Mouse (Mus musculus) CH12.LX (cell line): Measurements from ENCODE around the gene Wdr34. TPM values are rescaled to one million over a fixed set of nuclear protein-coding genes. Genes with fewer than 3 reads are reported as not detected.
A peak's percentile ranks its signal among the peaks of the same experiment; 100 is the strongest.

Experiments
- DNase-seq: peaks from one replicate; pipeline ENCODE4 v3.0.0-alpha.2; 2013; ENCODE audit errors: extremely low read depth
- H3K27ac ChIP-seq: 2 replicates; pipeline ENCODE4 v1.5.1; 2012; ENCODE audit warnings: low read depth, mild to moderate bottlenecking, control low read depth, moderate library complexity; ENCODE audit not compliant: insufficient read depth
- H3K27me3 ChIP-seq: replicated peaks from 2 replicates; pipeline ENCODE3; 2012; ENCODE audit warnings: inconsistent platforms
- H3K36me3 ChIP-seq, 2 experiments: replicated peaks in 1 of 2; 2 replicates each; pipeline versions ENCODE3 to v1.6.1; 2012; ENCODE audit warnings: inconsistent platforms in 1 of 2, low read length in 1 of 2, mild to moderate bottlenecking in 1 of 2, mixed read lengths in 1 of 2, moderate library complexity in 1 of 2; ENCODE audit not compliant: control insufficient read depth in 1 of 2, insufficient read depth in 1 of 2
- H3K4me1 ChIP-seq, 2 experiments: 2 replicates each; pipeline ENCODE4 v1.6.1; 2012; ENCODE audit warnings: inconsistent platforms in 1 of 2, moderate library complexity in 1 of 2; ENCODE audit not compliant: insufficient read depth in 2 of 2, control insufficient read depth in 1 of 2
- H3K4me2 ChIP-seq: 2 replicates; pipeline ENCODE4 v1.6.1; 2012; ENCODE audit warnings: low read depth, mild to moderate bottlenecking, control low read depth; ENCODE audit not compliant: poor library complexity, insufficient read depth, severe bottlenecking
- H3K4me3 ChIP-seq, 3 experiments: fragments of 150-350 bp in 1 of 3; sonication (generic) in 1 of 3; replicated peaks in 1 of 3; 2 replicates each; pipeline versions ENCODE3 to v1.5.1; 2011 to 2012; ENCODE audit warnings: low read depth in 2 of 3, low read length in 2 of 3, mild to moderate bottlenecking in 2 of 3, moderate library complexity in 2 of 3, control low read depth in 1 of 3, improper control_type of control experiment in 1 of 3, inconsistent platforms in 1 of 3, mixed read lengths in 1 of 3; ENCODE audit not compliant: poor library complexity in 1 of 3
- H3K79me2 ChIP-seq: replicated peaks from 2 replicates; pipeline ENCODE4 v1.6.1; 2012; ENCODE audit warnings: mild to moderate bottlenecking, moderate library complexity; ENCODE audit not compliant: control insufficient read depth, poor library complexity, insufficient read depth, severe bottlenecking; ENCODE audit errors: extremely low read depth
- H3K9ac ChIP-seq: 2 replicates; pipeline ENCODE4 v1.6.1; 2012; ENCODE audit warnings: low read depth, mild to moderate bottlenecking, control low read depth, moderate library complexity; ENCODE audit not compliant: insufficient read depth
- H3K9me3 ChIP-seq: replicated peaks from 2 replicates; pipeline ENCODE3; 2012; ENCODE audit warnings: low read length, inconsistent platforms, mixed read lengths
- CHD2 ChIP-seq: IDR thresholded peaks from 2 replicates; pipeline ENCODE4 v1.6.1; 2011; ENCODE audit warnings: low read length, improper control_type of control experiment
- CTCF ChIP-seq, 2 experiments: IDR thresholded peaks in 1 of 2; conservative IDR thresholded peaks in 1 of 2; 2 replicates each; pipeline ENCODE4 v1.5.1; 2011 to 2012; ENCODE audit warnings: low read depth in 2 of 2, low read length in 2 of 2, improper control_type of control experiment in 1 of 2, inconsistent platforms in 1 of 2, mild to moderate bottlenecking in 1 of 2, moderate library complexity in 1 of 2
- GABPA ChIP-seq: IDR thresholded peaks from 2 replicates; pipeline ENCODE4 v1.6.1; 2012; ENCODE audit warnings: low read depth, low read length, improper control_type of control experiment, inconsistent platforms; ENCODE audit not compliant: insufficient replicate concordance
- HCFC1 ChIP-seq: IDR thresholded peaks from 2 replicates; pipeline ENCODE4 v1.6.1; 2012; ENCODE audit warnings: low read depth, mild to moderate bottlenecking, inconsistent platforms, low read length, improper control_type of control experiment
- JUND ChIP-seq: conservative IDR thresholded peaks from 2 replicates; pipeline ENCODE4 v1.6.1; 2011; ENCODE audit warnings: low read depth, low read length, improper control_type of control experiment
- KAT2A ChIP-seq: IDR thresholded peaks from 2 replicates; pipeline ENCODE4 v1.6.1; 2012; ENCODE audit warnings: low read length, improper control_type of control experiment, inconsistent platforms; ENCODE audit not compliant: insufficient replicate concordance
- MAX ChIP-seq: IDR thresholded peaks from 2 replicates; pipeline ENCODE4 v1.6.1; 2011; ENCODE audit warnings: low read length, improper control_type of control experiment
- MAZ ChIP-seq: IDR thresholded peaks from 2 replicates; pipeline ENCODE4 v1.6.1; 2012; ENCODE audit warnings: low read depth, mild to moderate bottlenecking, inconsistent platforms, low read length, improper control_type of control experiment, moderate library complexity
- NELFE ChIP-seq: IDR thresholded peaks from 2 replicates; pipeline ENCODE4 v1.6.1; 2011; ENCODE audit warnings: low read depth, low read length, improper control_type of control experiment
- NRF1 ChIP-seq: IDR thresholded peaks from 2 replicates; pipeline ENCODE4 v1.6.1; 2014; ENCODE audit warnings: low read depth, mild to moderate bottlenecking, inconsistent platforms, low read length, improper control_type of control experiment, moderate library complexity
- RAD21 ChIP-seq: IDR thresholded peaks from 2 replicates; pipeline ENCODE4 v1.6.1; 2011; ENCODE audit warnings: low read depth, mild to moderate bottlenecking, low read length, improper control_type of control experiment, moderate library complexity
- RCOR1 ChIP-seq: conservative IDR thresholded peaks from 2 replicates; pipeline ENCODE4 v1.6.1; 2012; ENCODE audit warnings: low read depth, mild to moderate bottlenecking, inconsistent platforms, low read length, improper control_type of control experiment
- SMC3 ChIP-seq: IDR thresholded peaks from 2 replicates; pipeline ENCODE4 v1.6.1; 2011; ENCODE audit warnings: low read depth, low read length, improper control_type of control experiment
- TBP ChIP-seq: conservative IDR thresholded peaks from 2 replicates; pipeline ENCODE4 v1.6.1; 2011; ENCODE audit warnings: low read depth, low read length, improper control_type of control experiment
- UBTF ChIP-seq: IDR thresholded peaks from 2 replicates; pipeline ENCODE4 v1.6.1; 2012; ENCODE audit warnings: low read depth, mild to moderate bottlenecking, inconsistent platforms, low read length, improper control_type of control experiment, moderate library complexity
- USF2 ChIP-seq: conservative IDR thresholded peaks from 2 replicates; pipeline ENCODE4 v1.6.1; 2011; ENCODE audit warnings: low read depth, low read length, improper control_type of control experiment
- ZNF384 ChIP-seq: IDR thresholded peaks from 2 replicates; pipeline ENCODE4 v1.6.1; 2012; ENCODE audit warnings: low read depth, low read length, improper control_type of control experiment, inconsistent platforms
- dilution Hi-C: fragments of 300-500 bp; cut with MboI; formaldehyde crosslinking; loops from 2 replicates; pipeline ENCODE4 v1.14.3; 2020; ENCODE audit warnings: low sequenced_read_pairs; ENCODE audit not compliant: extremely low pct_unique_long_range_greater_than_20kb, extremely low pct_ligation_motif_present
- in situ Hi-C: fragments of 300-500 bp; cut with MboI; formaldehyde crosslinking; loops from 3 replicates; pipeline ENCODE4 v1.14.3; 2019; ENCODE audit warnings: low sequenced_read_pairs, low pct_ligation_motif_present, low pct_unique_long_range_greater_than_20kb, mixed read lengths
- polyA plus RNA-seq: library from polyadenylated mRNA; unstranded; fragments of >175 nt; gene quantifications from 2 replicates; pipeline ENCODE4 v1.2.1, GENCODE M21; 2012; ENCODE audit warnings: low read depth; ENCODE audit not compliant: insufficient read length
- total RNA-seq, 2 experiments: library from RNA; depleted of rRNA; stranded (reverse); fragments of 300-350 nt in 1 of 2; fragments of >200 nt in 1 of 2; gene quantifications; 2 replicates each; pipeline ENCODE4 v1.2.3; 2012 to 2014

Wdr34 gene
- total and polyA plus RNA-seq, 3 experiments, result 24.7 to 28.0 (median 26.5) TPM

GRCm38 (mm10) chr2:30032244-30032846, 16.3 kb downstream of the Wdr34 start:
- H3K4me2 ChIP-seq, result no peak overlapping the region
- in situ Hi-C loops, result no loop called here

GRCm38 (mm10) chr2:30026997-30027396, 21.7 kb downstream of the Wdr34 start:
- TF ChIP-seq NELFE, result no peak
- no peak for TF ChIP-seq MAX
- no peak for TF ChIP-seq JUND
- TF ChIP-seq HCFC1, result no peak
- no peak for TF ChIP-seq UBTF
- TF ChIP-seq RAD21, result no peak
- TF ChIP-seq SMC3, result no peak
- no peak for TF ChIP-seq KAT2A
- TF ChIP-seq CHD2, result no peak
- no peak for TF ChIP-seq TBP
- TF ChIP-seq MAZ, result no peak
- no peak for TF ChIP-seq RCOR1
- TF ChIP-seq GABPA, result no peak
- TF ChIP-seq USF2, result no peak
- no peak for TF ChIP-seq ZNF384
- no peak overlapping the region for H3K27ac ChIP-seq
- in situ Hi-C loops, result no loop called here

More at GRCm38 (mm10) chr2:30032244-30032846, 16.3 kb downstream of the Wdr34 start:
- no peak overlapping the region for H3K9ac ChIP-seq
- H3K27ac ChIP-seq, result no peak overlapping the region
- no peak overlapping the region for H3K4me3 ChIP-seq
- no peaks in the 10 kb centered on the region for H3K79me2 ChIP-seq
- TF ChIP-seq NRF1, result no peak
- TF ChIP-seq CTCF (conservative IDR thresholded peaks at IDR 0.05 in 1 of 2, IDR thresholded peaks at IDR 0.05 in 1 of 2; ENCODE audit: low read depth in 2 of 2, low read length in 2 of 2), result peak in 1 of 2 experiments; percentile 37; a peak in 2 of 4 replicates
- no peaks in the 10 kb centered on the region for H3K4me1 ChIP-seq
- peaks cover 58 to 86% of the 10 kb centered on the region in 2 experiments for H3K36me3 ChIP-seq
- no peaks in the 10 kb centered on the region for H3K27me3 ChIP-seq
- no peaks in the 10 kb centered on the region for H3K9me3 ChIP-seq
- no peak for DNase-seq
- dilution Hi-C loops, result no loop called here

More at GRCm38 (mm10) chr2:30026997-30027396, 21.7 kb downstream of the Wdr34 start:
- Histone ChIP-seq H3K36me3 (peaks cover 89 to 97% of the 10 kb centered on the region in 2 experiments), H3K9me3 (no peaks in the 10 kb centered on the region), H3K9ac (no peak overlapping the region), H3K4me1 (no peaks in the 10 kb centered on the region), H3K79me2 (no peaks in the 10 kb centered on the region), H3K4me3 (no peak overlapping the region), H3K4me2 (no peak overlapping the region), H3K27me3 (no peaks in the 10 kb centered on the region)
- no peak for DNase-seq
- dilution Hi-C loops, result no loop called here
